Mouse (Mus musculus) C2C12 (cell line): ENCODE data around the gene Hrh3. TPM values are rescaled to one million over a fixed set of nuclear protein-coding genes. Genes with fewer than 3 reads are reported as not detected.

Experiments
- H3K27me3 ChIP-seq: one replicate; pipeline ENCODE4 v1.6.1; 2011; ENCODE audit not compliant: control insufficient read depth, insufficient read depth, insufficient read length
- H3K36me3 ChIP-seq: one replicate; pipeline ENCODE4 v1.6.1; 2011; ENCODE audit not compliant: control insufficient read depth, insufficient read depth
- H3K4me3 ChIP-seq: one replicate; pipeline ENCODE4 v1.5.1; 2011; ENCODE audit warnings: mild to moderate bottlenecking, control low read depth; ENCODE audit not compliant: poor library complexity, insufficient read depth, severe bottlenecking
- H3K79me2 ChIP-seq: one replicate; pipeline ENCODE4 v1.6.1; 2011; ENCODE audit not compliant: control insufficient read depth, insufficient read depth
- H3K79me3 ChIP-seq: one replicate; pipeline ENCODE4 v1.6.1; 2011; ENCODE audit warnings: low read depth, control low read depth
- H3ac ChIP-seq: one replicate; pipeline ENCODE3; 2011; ENCODE audit warnings: low read depth; ENCODE audit not compliant: control insufficient read depth, insufficient read length
- CEBPB ChIP-seq: IDR thresholded peaks from one replicate; pipeline ENCODE4 v1.6.1; 2011; ENCODE audit warnings: low read depth, mild to moderate bottlenecking, control low read depth, moderate library complexity
- CTCF ChIP-seq: IDR thresholded peaks from one replicate; pipeline ENCODE4 v1.5.1; 2011; ENCODE audit not compliant: control insufficient read depth, insufficient read depth, insufficient read length
- FOSL1 ChIP-seq: IDR thresholded peaks from one replicate; pipeline ENCODE4 v1.8.0; 2011; ENCODE audit warnings: mild to moderate bottlenecking, low read length; ENCODE audit not compliant: poor library complexity, insufficient read depth, severe bottlenecking
- MAX ChIP-seq: IDR thresholded peaks from one replicate; pipeline ENCODE4 v1.6.1; 2011; ENCODE audit warnings: mild to moderate bottlenecking, control low read depth
- MYOD1 ChIP-seq: IDR thresholded peaks from one replicate; pipeline ENCODE4 v1.6.1; 2011; ENCODE audit warnings: low read depth; ENCODE audit not compliant: control insufficient read depth, insufficient read length
- MYOG ChIP-seq: IDR thresholded peaks from one replicate; pipeline ENCODE4 v1.6.1; 2011; ENCODE audit not compliant: control insufficient read depth, insufficient read length; ENCODE audit errors: extremely low read depth
- USF1 ChIP-seq: IDR thresholded peaks from one replicate; pipeline ENCODE4 v1.6.1; 2011; ENCODE audit warnings: low read depth, mild to moderate bottlenecking, control low read depth, moderate library complexity
- polyA plus RNA-seq: library from polyadenylated mRNA; unstranded; fragments of >200 nt; fragmentation: generic; extraction: Trizol; gene quantifications from one replicate; pipeline ENCODE4 v1.2.1, GENCODE M21; 2012; ENCODE audit warnings: missing spikeins

Gene Hrh3
- polyA plus RNA-seq, 1 experiment = not detected

- H3ac ChIP-seq = peak overlapping the region; percentile 5
- no peaks in the 10 kb centered on the region for H3K36me3 ChIP-seq
- no peaks in the 10 kb centered on the region for H3K79me2 ChIP-seq
- H3K4me3 ChIP-seq = no peak overlapping the region
- H3K79me3 ChIP-seq = no peaks in the 10 kb centered on the region
- peaks cover 9% of the 10 kb centered on the region for H3K27me3 ChIP-seq
- TF ChIP-seq MYOD1 (no peak), MYOG (no peak), MAX (no peak), CTCF (no peak), CEBPB (no peak), USF1 (no peak), FOSL1 (no peak)
Measured at GRCm38 (mm10) chr2:180113909-180114890, 9.9 kb upstream of the Hrh3 start.

- no peaks in the 10 kb centered on the region for H3K36me3 ChIP-seq
- TF ChIP-seq MYOD1 = no peak
- no peak for TF ChIP-seq CTCF
- no peak for TF ChIP-seq FOSL1
- TF ChIP-seq MYOG = no peak
- no peak for TF ChIP-seq USF1
- no peak for TF ChIP-seq CEBPB
- no peak for TF ChIP-seq MAX
- no peak overlapping the region for H3K4me3 ChIP-seq
- H3K79me3 ChIP-seq = no peaks in the 10 kb centered on the region
- H3K27me3 ChIP-seq = peaks cover 38% of the 10 kb centered on the region
- no peaks in the 10 kb centered on the region for H3K79me2 ChIP-seq
- no peak overlapping the region for H3ac ChIP-seq
Measured at GRCm38 (mm10) chr2:180108285-180108684, 4.0 kb upstream of the Hrh3 start.

GRCm38 (mm10) chr2:180107081-180107480, 2.8 kb upstream of the Hrh3 start:
- Histone ChIP-seq H3K36me3 (no peaks in the 10 kb centered on the region), H3K27me3 (peaks cover 50% of the 10 kb centered on the region), H3K79me2 (no peaks in the 10 kb centered on the region), H3K79me3 (no peaks in the 10 kb centered on the region), H3K4me3 (no peak overlapping the region), H3ac (no peak overlapping the region)
- no peak for TF ChIP-seq MYOG
- no peak for TF ChIP-seq USF1
- no peak for TF ChIP-seq MAX
- TF ChIP-seq FOSL1 = no peak
- TF ChIP-seq CTCF = no peak
- no peak for TF ChIP-seq MYOD1
- no peak for TF ChIP-seq CEBPB

DNA sequence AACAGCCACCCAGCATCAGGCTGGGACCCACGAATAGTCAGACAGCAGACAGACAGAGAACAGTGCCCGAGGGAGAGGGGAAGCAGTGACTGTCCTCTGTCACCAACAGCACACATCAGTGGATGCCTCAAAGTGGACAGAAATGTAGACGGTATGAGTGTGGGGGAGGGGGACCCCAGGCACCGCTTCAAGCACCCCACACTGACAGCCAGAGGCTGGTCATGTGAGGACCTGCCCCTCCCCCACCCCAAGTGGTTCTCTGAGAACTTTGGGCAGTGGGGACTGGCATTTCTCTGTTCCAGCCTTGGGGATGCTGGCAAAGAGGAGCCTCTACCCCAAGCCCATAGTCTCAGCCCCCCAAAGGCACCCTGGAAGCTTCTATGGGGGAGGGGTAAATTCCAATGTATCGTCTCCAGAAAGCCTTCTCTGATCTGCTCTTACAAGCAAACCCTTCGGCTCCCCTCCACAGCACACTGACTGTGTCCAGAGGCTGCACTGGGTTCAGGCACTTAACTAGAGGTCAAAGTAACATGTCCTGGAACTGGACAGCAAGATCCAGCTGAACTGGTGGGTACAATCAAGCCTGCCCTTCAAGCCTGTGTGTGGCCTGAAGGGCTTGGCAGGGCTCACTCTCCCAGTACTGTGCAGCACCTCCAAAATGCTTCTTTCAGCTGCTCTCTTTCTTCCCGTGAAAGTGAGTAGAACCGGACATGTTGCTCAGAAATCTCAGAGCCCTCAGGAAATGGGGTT, 1.3 kb upstream of the Hrh3 start:
- Histone ChIP-seq H3ac (no peak overlapping the region), H3K27me3 (peaks cover 60% of the 10 kb centered on the region), H3K4me3 (no peak overlapping the region), H3K79me2 (no peaks in the 10 kb centered on the region), H3K79me3 (no peaks in the 10 kb centered on the region), H3K36me3 (no peaks in the 10 kb centered on the region)
- TF ChIP-seq MYOG (no peak), FOSL1 (no peak), MAX (no peak), CEBPB (no peak), USF1 (no peak), CTCF (no peak), MYOD1 (no peak)

DNA sequence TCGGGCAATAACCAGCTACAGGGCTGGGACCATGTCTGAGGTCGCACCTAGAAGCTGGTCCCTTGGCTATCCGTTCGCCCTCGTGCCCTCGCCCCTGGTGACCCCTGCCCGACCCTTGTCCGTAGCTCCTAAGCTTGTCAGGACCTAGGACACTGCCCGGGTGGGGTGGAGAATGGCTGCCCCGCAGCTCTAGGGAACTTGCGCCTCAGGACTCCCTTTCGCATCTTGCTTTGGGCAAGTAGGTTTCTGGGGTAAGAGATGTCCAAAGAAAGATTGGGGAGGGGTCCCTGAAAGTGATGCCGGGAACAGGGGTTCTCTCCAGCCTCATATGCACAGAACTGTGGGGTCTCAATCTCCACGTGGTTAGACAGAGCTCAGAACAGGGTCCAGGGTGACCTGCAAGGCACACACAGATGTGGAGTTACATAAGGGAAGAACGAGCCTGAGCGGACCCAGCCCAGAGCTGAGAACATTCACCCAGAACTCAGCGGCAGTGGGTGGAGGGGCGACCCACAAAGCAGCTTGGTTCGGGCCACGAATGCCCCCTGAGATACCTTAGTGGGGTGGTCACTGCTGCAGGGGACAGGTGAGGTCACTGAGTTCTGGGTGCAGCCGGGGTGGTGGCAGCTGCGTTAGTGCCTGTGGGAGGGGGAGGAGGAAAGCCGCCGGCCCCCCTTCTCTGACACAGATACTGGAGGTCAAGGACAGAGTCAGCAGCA, 530 bp upstream of the Hrh3 start:
- no peaks in the 10 kb centered on the region for H3K79me2 ChIP-seq
- peaks cover 63% of the 10 kb centered on the region for H3K27me3 ChIP-seq
- no peak overlapping the region for H3ac ChIP-seq
- no peaks in the 10 kb centered on the region for H3K36me3 ChIP-seq
- TF ChIP-seq MAX (no peak), CTCF (no peak), MYOG (no peak), USF1 (no peak), CEBPB (no peak), MYOD1 (no peak), FOSL1 (no peak)
- no peaks in the 10 kb centered on the region for H3K79me3 ChIP-seq
- no peak overlapping the region for H3K4me3 ChIP-seq
